Mouse (Mus musculus): Measurements from ENCODE around the gene Hephl1.
"Not testable (repeated sequence)": the region's sequence is repeated elsewhere in the genome, so short reads cannot be mapped to it uniquely, and the experiment has no call there.

Gene Hephl1

GRCm38 (mm10) chr9:15112008-15112407 is at the start of gene Hephl1:
Gene Hephl1 (minus strand): TSS chr9:15112108.
- no peak for DNase-seq

DNA sequence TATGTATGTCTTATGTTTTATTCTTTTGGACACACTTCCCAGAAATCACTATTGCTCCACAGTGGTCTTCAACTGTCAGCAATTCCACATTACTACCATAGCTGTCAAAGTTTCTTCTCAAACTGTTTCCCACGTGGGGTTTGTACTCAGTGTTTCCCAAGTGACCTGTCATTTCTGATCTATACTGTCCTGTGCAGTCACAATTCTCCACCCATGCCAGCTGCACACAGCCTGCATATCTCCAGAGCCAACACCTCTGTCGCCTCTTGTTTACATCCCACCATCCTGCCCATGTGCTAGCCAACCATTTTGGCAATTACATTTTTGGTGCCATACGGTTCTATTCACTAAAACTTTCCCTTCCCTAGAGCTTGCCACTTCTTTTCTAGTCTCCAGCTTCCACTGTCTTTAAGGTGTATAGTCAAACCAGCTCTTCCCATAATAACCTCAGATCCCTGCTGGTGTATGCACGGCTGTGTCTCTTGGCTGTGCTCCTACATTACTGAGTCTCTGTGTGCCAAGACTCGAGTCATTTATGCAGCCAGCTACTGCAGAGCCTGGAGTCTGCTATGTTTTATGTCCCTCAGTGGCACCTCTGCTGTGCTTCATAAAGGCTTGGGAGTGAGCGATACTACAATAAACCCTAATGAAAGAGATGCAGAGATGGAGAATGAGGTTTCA is 37.5 kb upstream of the Hephl1 start:
- no peak for DNase-seq

DNA sequence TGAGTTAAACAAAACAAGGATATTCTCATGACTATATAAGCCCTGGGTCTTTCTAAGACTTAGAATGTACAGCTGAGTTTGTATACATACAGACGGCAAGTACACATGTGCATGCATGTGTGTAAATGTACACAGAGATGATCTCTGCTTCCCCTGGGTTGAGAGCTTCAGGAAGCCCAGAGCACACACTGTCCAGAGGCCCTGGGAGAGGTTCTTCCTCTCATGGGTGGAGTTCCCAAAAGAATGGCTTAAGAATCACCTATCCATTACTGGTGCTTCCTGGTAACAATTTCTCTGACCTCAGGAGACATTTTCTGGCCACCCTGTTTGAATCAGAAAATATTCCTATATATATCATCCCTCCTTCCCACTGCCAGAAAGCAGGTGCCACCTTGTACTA is 28.6 kb upstream of the Hephl1 start:
- DNase-seq: no peak

- DNase-seq: no peak
Observed at GRCm38 (mm10) chr9:15125897-15126296, 14.0 kb upstream of the Hephl1 start.

- no peak for DNase-seq
Observed at GRCm38 (mm10) chr9:15122431-15122830, 10.5 kb upstream of the Hephl1 start.

GRCm38 (mm10) chr9:15120841-15121358 is 9.0 kb upstream of the Hephl1 start:
- no peak for DNase-seq

- DNase-seq: no peak
Observed at GRCm38 (mm10) chr9:15120209-15120608, 8.3 kb upstream of the Hephl1 start.

GRCm38 (mm10) chr9:15119515-15119914 is 7.6 kb upstream of the Hephl1 start:
- DNase-seq: no peak

DNA sequence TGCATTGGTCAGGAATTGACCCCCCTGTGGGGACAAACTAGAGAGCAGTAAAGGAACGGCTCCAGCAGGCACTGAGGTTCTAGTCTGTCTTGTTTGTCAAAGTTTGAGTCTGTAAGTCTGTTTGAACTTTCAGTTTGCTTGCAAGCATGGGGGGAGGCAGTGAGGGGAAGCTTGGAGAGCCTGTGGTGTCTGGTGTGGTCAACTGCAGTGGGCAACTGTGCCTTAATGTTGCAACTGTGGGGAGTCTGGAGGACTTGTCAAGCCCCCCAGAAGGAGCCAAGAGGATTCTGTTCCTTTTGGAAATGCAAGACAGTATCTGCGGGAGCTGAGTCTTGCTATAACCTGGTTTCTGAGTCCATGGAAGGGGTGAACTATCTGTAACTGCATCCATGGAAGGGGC is 4.3 kb upstream of the Hephl1 start:
- DNase-seq: no peak

GRCm38 (mm10) chr9:15114102-15114501 is 2.2 kb upstream of the Hephl1 start:
- no peak for DNase-seq

DNA sequence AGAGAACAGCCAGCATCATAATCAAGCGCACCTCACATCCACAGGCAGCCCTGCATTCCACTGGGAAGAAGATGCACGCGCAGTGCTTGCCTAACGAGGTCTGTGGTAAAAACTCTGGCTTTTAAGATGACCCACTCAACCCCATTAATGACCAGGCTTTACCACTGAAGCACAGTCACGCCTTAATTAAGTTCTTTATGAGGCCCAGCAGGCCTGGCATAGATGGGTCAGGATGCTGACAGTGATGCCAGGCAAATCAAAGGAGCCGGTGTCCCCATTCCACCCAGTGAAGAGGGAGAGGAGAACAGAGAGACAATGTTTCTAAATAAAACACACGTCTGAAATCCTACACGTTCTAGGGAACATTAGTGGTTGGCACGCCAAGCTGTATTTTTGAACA is 3.8 kb downstream of the Hephl1 start:
- no peak for DNase-seq

DNA sequence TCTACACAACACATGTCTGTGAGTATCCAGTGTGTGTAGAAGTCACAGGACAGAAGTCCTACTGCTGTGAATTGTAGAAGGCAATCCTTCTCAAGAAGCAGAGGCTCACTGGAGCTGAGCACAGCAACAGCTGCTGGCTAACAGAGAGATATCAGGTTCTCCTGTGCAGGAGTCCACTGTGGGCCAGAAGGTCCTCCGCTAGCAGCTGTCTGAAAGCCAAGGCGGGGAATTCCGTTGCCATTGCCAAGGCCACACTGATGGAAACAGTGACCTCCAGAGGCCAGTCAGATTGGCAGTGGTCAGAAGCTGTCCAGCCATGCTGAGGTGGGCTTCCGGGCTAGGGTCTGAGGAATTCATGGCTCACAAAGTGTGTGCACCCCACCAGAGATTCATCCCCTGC is 6.8 kb downstream of the Hephl1 start:
- no peak for DNase-seq

GRCm38 (mm10) chr9:15103579-15104300 is 8.2 kb downstream of the Hephl1 start:
- no peak for DNase-seq

DNA sequence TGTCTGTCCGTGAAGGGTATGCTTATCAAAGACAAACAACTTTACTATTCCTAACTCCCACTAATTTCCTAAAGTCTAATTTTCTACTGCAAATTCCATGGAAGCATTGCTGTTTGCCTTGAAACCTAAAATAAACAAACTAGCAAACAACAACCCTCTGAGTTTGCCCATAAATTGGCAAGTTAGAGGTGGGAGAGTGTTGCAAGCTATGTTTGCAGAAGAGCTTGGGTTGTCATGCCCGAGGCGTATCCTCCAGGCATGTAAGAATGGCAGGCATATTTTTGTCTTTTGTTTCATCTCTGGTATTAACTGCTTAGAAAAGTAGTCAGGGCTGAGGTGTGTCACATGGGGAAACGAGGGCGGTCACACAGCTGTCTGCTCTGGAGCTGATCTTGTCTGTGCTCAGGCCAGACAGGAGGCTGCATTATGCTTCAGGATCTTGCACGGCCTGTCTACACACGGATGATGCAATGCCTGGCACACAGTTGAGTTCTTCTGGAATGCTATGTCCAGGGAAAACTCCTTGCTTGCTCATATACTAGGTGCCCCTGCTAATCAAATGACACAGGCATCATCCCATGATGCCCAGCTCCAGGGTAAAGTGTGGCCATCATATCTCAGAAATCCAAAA is 10.3 kb downstream of the Hephl1 start:
- DNase-seq: no peak

GRCm38 (mm10) chr9:15098421-15098820 is 13.5 kb downstream of the Hephl1 start:
- not testable (repeated sequence) for DNase-seq

- no peak for DNase-seq
Observed at GRCm38 (mm10) chr9:15097172-15097571, 14.7 kb downstream of the Hephl1 start.

DNA sequence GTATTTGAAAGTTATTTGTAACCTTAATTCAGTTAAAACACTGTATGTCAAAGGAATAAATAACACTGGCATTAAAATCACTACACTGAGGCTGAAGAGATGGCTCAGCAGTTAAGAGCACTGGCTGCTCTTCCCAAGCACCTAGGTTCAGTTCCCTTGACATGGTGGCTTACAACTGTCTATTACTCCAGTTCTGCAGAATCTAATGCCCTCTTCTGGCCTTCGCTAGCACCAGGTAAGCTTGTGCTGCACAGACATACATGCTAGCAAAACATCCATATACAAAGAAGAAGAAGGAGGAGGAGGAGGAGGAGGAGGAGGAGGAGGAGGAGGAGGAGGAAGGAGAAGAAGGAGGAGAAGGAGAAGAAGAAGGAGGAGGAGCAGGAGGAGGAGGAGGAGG is 15.7 kb downstream of the Hephl1 start:
- no peak for DNase-seq

DNA sequence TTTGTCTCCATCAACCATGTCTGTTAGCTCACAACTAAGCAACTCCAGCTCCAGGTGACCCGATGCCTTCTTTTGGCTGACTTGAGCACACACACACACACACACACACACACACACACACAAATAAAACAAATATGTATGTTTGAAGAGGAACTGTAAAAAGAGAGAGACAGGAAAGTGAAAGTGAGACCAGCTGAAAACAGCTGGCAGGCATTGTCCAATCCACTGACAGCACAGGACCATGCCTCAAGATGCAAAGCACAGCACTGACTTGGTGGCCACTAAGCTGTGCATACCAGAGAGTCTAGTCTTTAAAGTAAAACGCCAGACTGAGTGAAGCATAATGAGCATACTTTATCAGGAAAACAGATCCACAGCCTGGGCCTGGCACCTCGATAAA is 16.7 kb downstream of the Hephl1 start:
- no peak for DNase-seq

DNA sequence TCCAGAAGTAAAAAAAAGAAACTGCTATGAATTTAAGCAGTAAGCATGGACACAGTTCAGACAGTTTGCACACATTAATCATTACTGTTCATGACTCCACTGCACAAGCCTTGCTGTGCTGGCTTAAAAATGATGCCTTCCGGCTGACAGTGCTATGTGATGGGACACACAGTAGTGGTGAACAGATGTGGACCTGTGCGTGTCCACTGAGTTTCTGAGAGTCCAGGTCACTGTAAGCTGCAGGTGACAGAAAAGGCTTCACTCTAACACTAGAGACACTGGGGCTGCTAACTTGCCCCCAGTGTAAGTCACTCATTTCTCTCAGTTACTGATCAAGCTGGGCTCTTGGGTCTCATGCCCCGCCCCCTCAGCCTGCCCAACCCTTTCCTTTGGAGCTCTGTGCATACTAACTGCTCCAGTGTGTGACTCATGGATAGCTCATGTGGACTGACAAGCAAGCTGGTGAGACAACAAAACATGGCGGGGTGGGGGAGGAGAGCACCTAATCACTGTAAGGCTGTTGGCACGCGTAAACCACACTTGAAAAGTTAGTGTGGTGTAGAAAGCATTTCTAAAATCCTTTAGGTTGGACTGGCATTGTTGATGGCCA is 43.1 kb downstream of the Hephl1 start:
- DNase-seq: no peak

DNA sequence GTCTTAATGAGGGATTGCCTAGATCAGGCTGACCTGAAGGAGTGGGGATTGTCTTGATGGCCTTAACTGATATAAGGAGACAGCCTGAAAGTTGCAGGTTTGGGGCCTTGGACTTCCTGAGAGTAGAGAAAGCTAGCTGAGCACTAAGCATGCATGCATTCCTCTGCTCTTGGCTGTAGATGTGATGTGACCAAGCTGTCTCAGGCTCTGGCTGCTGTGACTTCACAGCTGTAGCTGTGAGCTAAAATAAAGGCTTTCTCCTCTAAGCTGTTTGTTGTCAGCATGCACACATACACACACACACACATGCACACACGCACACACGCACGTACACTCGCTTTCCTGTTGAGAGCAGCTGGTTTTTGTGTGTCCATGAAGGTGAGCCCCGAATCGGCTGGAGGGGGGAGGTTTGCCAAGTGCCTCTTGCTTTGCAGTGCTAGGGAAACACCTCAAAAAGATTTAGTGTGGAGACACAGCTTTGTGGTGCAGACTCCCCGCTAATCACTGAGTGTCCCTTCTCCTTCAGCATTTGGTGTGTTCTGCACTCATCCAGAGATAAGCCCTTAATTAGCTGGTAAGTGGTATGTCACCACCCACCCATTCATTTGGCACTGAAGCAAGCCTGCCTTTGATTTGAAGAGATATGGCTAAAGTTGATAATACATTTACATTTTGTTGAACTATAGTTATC is 43.8 kb downstream of the Hephl1 start:
- DNase-seq: no peak

GRCm38 (mm10) chr9:15064176-15064575 is 47.7 kb downstream of the Hephl1 start:
- no peak for DNase-seq

GRCm38 (mm10) chr9:15060847-15061246 is 51.1 kb downstream of the Hephl1 start:
- DNase-seq: no peak

- no peak for DNase-seq
Observed at GRCm38 (mm10) chr9:15060026-15060425, 51.9 kb downstream of the Hephl1 start.
